Mouse (Mus musculus) megakaryocyte, embryonic 14.5 days (primary cell): ENCODE results near the gene Sox5. TPM values are rescaled to one million over a fixed set of nuclear protein-coding genes. Genes with fewer than 3 reads are reported as not detected.
A peak's percentile ranks its signal among the peaks of the same experiment; 100 is the strongest.

ENCODE experiments used
- H3K27me3 ChIP-seq: replicated peaks from 2 replicates; pipeline ENCODE3; 2012; ENCODE audit warnings: inconsistent platforms
- H3K36me3 ChIP-seq: replicated peaks from 2 replicates; pipeline ENCODE3; 2012; ENCODE audit warnings: low read length, inconsistent platforms, mixed read lengths
- H3K4me1 ChIP-seq: 2 replicates; pipeline ENCODE4 v1.6.1; 2012; ENCODE audit warnings: inconsistent platforms
- H3K4me3 ChIP-seq: replicated peaks from 2 replicates; pipeline ENCODE3; 2012; ENCODE audit warnings: moderate library complexity, mild to moderate bottlenecking, inconsistent platforms
- H3K9me3 ChIP-seq: 2 replicates; pipeline ENCODE4 v1.6.1; 2012; ENCODE audit warnings: inconsistent platforms
- FLI1 ChIP-seq: IDR thresholded peaks from 2 replicates; pipeline ENCODE4 v1.6.1; 2012; ENCODE audit warnings: low read length, inconsistent platforms, mixed read lengths
- GATA1 ChIP-seq: IDR thresholded peaks from 3 replicates; pipeline ENCODE4 v1.6.1; 2012; ENCODE audit warnings: mixed read lengths, low read length, inconsistent platforms, borderline replicate concordance
- polyA plus RNA-seq: library from polyadenylated mRNA; stranded (reverse); fragments of >175 nt; gene quantifications from 2 replicates; pipeline ENCODE4 v1.2.3, GENCODE M21; 2012; ENCODE audit warnings: low replicate concordance; ENCODE audit not compliant: insufficient read depth

The Sox5 gene
- polyA plus RNA-seq, 1 experiment, result 0.07 TPM

GRCm38 (mm10) chr6:144723530-144724144 lies 58.1 kb downstream of the Sox5 start:
- no peaks in the 10 kb centered on the region for H3K27me3 ChIP-seq
- H3K9me3 ChIP-seq, result peaks cover 20% of the 10 kb centered on the region
- TF ChIP-seq FLI1 (no peak), GATA1 (peak; percentile 28; the same call in 1 of the 3 replicates)
- H3K4me3 ChIP-seq, result peak overlapping the region; percentile 81
- no peaks in the 10 kb centered on the region for H3K36me3 ChIP-seq
- peaks cover 25% of the 10 kb centered on the region for H3K4me1 ChIP-seq

- H3K4me3 ChIP-seq, result no peak overlapping the region
- H3K4me1 ChIP-seq, result peaks cover 25% of the 10 kb centered on the region
- no peaks in the 10 kb centered on the region for H3K27me3 ChIP-seq
- H3K36me3 ChIP-seq, result no peaks in the 10 kb centered on the region
- TF ChIP-seq FLI1 (no peak), GATA1 (no peak)
- H3K9me3 ChIP-seq, result peaks cover 20% of the 10 kb centered on the region
These were observed 58.8 kb downstream of the Sox5 start for GRCm38 (mm10) chr6:144723024-144723423.

- H3K9me3 ChIP-seq, result peaks cover 16% of the 10 kb centered on the region
- H3K36me3 ChIP-seq, result no peaks in the 10 kb centered on the region
- H3K4me3 ChIP-seq, result no peak overlapping the region
- TF ChIP-seq FLI1 (no peak), GATA1 (no peak)
- H3K27me3 ChIP-seq, result no peaks in the 10 kb centered on the region
- peaks cover 36% of the 10 kb centered on the region for H3K4me1 ChIP-seq
These were observed 60.9 kb downstream of the Sox5 start for GRCm38 (mm10) chr6:144720846-144721245.

- TF ChIP-seq GATA1 (no peak), FLI1 (no peak)
- H3K27me3 ChIP-seq, result no peaks in the 10 kb centered on the region
- peaks cover 16% of the 10 kb centered on the region for H3K9me3 ChIP-seq
- peaks cover 33% of the 10 kb centered on the region for H3K4me1 ChIP-seq
- no peaks in the 10 kb centered on the region for H3K36me3 ChIP-seq
- H3K4me3 ChIP-seq, result peak overlapping the region; percentile 64
These were observed 65.4 kb downstream of the Sox5 start for GRCm38 (mm10) chr6:144716376-144716775.

- Histone ChIP-seq H3K27me3 (no peaks in the 10 kb centered on the region), H3K36me3 (no peaks in the 10 kb centered on the region), H3K4me1 (peaks cover 55% of the 10 kb centered on the region), H3K4me3 (peak overlapping the region; percentile 85), H3K9me3 (no peaks in the 10 kb centered on the region)
- TF ChIP-seq GATA1, result no peak
- no peak for TF ChIP-seq FLI1
These were observed 69.9 kb downstream of the Sox5 start for GRCm38 (mm10) chr6:144711841-144712240.

GRCm38 (mm10) chr6:144710816-144711215 lies 71.0 kb downstream of the Sox5 start:
- Histone ChIP-seq H3K4me1 (peaks cover 52% of the 10 kb centered on the region), H3K27me3 (no peaks in the 10 kb centered on the region), H3K9me3 (no peaks in the 10 kb centered on the region), H3K4me3 (no peak overlapping the region), H3K36me3 (no peaks in the 10 kb centered on the region)
- TF ChIP-seq GATA1, result no peak
- TF ChIP-seq FLI1, result no peak

- TF ChIP-seq FLI1 (no peak), GATA1 (no peak)
- H3K4me1 ChIP-seq, result peaks cover 54% of the 10 kb centered on the region
These were observed 72.1 kb downstream of the Sox5 start for GRCm38 (mm10) chr6:144709614-144710180.

GRCm38 (mm10) chr6:144708410-144708809 lies 73.4 kb downstream of the Sox5 start:
- no peaks in the 10 kb centered on the region for H3K27me3 ChIP-seq
- TF ChIP-seq FLI1 (no peak), GATA1 (no peak)
- peaks cover 63% of the 10 kb centered on the region for H3K4me1 ChIP-seq
- no peak overlapping the region for H3K4me3 ChIP-seq
- H3K9me3 ChIP-seq, result peaks cover 8% of the 10 kb centered on the region
- H3K36me3 ChIP-seq, result peaks cover 5% of the 10 kb centered on the region

More at GRCm38 (mm10) chr6:144709614-144710180, 72.1 kb downstream of the Sox5 start:
- Histone ChIP-seq H3K4me3 (no peak overlapping the region), H3K27me3 (no peaks in the 10 kb centered on the region), H3K9me3 (no peaks in the 10 kb centered on the region), H3K36me3 (no peaks in the 10 kb centered on the region)

GRCm38 (mm10) chr6:144707976-144708375 lies 73.8 kb downstream of the Sox5 start:
- Histone ChIP-seq H3K4me3 (no peak overlapping the region), H3K9me3 (peaks cover 11% of the 10 kb centered on the region), H3K36me3 (peaks cover 5% of the 10 kb centered on the region), H3K27me3 (no peaks in the 10 kb centered on the region), H3K4me1 (peaks cover 63% of the 10 kb centered on the region)
- TF ChIP-seq FLI1 (no peak), GATA1 (no peak)

GRCm38 (mm10) chr6:144704962-144705361 lies 76.8 kb downstream of the Sox5 start:
- Histone ChIP-seq H3K36me3 (peaks cover 5% of the 10 kb centered on the region), H3K4me1 (peaks cover 41% of the 10 kb centered on the region), H3K4me3 (no peak overlapping the region), H3K9me3 (peaks cover 14% of the 10 kb centered on the region), H3K27me3 (no peaks in the 10 kb centered on the region)
- TF ChIP-seq FLI1 (no peak), GATA1 (no peak)

- TF ChIP-seq GATA1 (no peak), FLI1 (no peak)
- Histone ChIP-seq H3K36me3 (no peaks in the 10 kb centered on the region), H3K9me3 (no peaks in the 10 kb centered on the region), H3K4me1 (peaks cover 33% of the 10 kb centered on the region), H3K4me3 (peak overlapping the region; percentile 64), H3K27me3 (no peaks in the 10 kb centered on the region)
These were observed 86.1 kb downstream of the Sox5 start for GRCm38 (mm10) chr6:144695660-144696059.
